Mouse (Mus musculus): ENCODE results near the gene Elf3.
"Not testable (repeated sequence)": the region's sequence is repeated elsewhere in the genome, so short reads cannot be mapped to it uniquely, and the experiment has no call there.

Elf3 gene

DNA sequence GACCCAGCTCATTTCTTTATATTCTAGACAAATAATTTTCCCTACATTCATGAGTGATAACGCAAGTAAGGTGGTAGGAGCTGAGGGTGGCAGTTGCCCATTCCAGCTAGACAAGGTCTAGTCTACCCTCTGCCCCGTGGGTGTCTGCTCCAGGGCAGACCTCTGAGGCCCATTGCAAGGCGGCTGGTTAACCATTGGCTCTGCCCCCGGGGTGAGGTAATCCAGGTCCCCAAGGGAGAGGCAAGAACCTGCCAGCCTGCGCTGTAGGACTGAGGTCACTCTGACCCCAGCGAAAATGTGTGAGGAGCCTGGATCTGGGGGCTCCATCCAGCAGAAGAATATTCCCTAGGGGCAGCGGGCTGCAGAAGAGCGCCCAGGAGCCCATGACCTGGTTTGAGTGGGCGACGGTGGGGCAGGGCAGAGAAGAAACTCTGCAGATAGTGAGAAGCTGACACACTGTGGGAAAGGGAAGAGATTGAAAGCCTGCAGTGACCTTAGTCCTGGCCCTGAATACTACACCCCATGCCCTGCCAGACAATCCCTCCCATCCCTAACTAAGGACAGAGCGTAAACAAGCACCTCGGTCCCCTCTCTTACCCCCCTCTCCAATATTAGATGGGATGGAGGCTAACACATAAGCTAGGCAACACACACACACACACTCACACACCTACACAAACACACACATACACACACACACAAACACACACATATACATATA lies 21.1 kb downstream of the Elf3 start:
- no peak for DNase-seq (ENCODE audit: low spot score)

DNA sequence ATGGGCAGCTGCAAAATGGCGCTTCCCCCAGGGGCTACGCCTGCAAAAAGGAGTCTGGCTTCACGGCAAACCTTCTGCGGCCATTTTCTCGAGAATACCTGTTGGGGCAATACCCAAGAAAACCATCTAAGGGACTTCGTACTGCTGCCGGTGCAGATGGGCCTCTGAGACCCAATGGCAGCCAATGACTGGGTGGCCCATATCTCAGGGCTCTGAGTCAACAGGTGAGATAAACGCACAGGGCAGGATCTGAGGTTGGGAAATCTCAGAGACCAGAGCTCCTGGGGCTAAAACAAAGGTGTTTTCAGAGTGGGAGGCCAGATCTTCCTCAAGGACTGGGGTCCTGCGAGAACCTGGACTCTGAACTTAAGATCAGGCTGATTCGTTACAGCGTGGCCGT lies 23.6 kb downstream of the Elf3 start:
- no peak for DNase-seq (ENCODE audit: low spot score)

GRCm38 (mm10) chr1:135233961-135234360 lies 24.4 kb downstream of the Elf3 start:
- no peak for DNase-seq (ENCODE audit: low spot score)

DNA sequence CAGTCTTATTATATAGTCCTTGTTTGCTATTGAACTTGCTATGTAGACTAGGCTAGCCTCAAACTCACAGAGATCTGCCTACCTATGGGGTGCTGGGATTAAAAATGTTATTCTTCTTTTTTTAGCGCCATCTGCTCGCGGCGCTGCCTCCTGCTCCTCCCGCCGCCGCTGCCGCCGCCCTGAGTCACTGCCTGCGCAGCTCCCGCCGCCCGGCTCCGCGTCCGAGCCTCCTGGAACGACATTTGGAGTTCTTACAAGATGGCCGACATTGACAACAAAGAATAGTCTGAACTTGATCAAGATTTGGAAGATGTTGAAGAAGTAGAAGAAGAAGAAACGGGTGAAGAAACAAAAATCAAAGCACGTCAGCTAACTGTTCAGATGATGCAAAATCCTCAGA lies 26.5 kb downstream of the Elf3 start:
- DNase-seq (ENCODE audit: low spot score): not testable (repeated sequence)

DNA sequence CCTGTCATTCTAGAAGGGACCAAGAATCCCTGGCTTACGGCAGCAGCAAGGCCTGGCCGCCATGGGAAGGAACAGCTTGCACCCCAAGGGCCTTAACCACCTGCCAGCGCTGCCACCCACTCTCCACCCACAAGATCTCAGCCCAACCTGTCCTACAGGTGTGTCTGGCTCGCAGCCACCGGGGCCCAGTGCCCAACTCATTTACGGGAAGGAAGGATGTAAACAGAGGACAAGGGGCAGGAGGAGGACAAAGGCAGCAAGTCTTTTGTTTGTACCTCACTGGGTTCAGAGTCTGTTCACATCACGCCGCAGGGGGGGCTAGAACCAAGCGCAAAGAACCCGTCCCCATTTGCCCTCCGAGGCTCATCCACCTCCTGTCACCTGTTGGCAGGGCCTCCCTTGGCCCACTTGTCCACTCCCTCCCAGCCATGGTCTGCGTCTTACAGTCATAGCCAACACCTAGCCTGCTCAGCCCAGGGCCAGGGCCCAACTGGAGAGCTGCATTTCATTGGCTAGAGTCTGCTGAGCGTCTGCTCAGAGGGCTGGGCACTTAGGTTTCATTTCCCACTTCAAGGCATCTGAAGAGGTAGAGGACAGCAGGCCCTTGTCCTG lies 30.9 kb downstream of the Elf3 start:
- peak; percentile 56 for DNase-seq (ENCODE audit: low spot score)

GRCm38 (mm10) chr1:135224981-135225604 lies 33.3 kb downstream of the Elf3 start:
- DNase-seq (ENCODE audit: low spot score): no peak

DNA sequence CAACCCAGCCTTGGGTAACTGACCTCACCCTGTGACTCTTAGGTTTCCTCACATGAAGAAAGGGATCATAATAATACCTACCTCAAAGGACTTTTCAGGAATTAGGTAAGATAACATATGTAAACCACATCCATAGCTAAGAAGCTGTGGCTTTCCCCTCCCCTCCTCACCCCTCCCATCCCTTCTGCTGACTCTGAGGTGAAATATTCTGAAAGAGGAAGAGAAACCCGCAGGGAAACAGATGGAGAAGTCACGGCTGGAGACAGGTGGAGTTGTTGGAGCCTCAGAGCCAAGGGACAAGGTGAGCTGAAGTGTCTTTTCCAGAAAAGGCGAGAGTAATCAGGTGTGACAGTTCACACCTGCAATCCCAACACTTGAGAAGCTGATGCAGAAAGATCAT lies 34.2 kb downstream of the Elf3 start:
- no peak for DNase-seq (ENCODE audit: low spot score)

- no peak for DNase-seq (ENCODE audit: low spot score)
Measured at GRCm38 (mm10) chr1:135217607-135218233, 40.6 kb downstream of the Elf3 start.

DNA sequence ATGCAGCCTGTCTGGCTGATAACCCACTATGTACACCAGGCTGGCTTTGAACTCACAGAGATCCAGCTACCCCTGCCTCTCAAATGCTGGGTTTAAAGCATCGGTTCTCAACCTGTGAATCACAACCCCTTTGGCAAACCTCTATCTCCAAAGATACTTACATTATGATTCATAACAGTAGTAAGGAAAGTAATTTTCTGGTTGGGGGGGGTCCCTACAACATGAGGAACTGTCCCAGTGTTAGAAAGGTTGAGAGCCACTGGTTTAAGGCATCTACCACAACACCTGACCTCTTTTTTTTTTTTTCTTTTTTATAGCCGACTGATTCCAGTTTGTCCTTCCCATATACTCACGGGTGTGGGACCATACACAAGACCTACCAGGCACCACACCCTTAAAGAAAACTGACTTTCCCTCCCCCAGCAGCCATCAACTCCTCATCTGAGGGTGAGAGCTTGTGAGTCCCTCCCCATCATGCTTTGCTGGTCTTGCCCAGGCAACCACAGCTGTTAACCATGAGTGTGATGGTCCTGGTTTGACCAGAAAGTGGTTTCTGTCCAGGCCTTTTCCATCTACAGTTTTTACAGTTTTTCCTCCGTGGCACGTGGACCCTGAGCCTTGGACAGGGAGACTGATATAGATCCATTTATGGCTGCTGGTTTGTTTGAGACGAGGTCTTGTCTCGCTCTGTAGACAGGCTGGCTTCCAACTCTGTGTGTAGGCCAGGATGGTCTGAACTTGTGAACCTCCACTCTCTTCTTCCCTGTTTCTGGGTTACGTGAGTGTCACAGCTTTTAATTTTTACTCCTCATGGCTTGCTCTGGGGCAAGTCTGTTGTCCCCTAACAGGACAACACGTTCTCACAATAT lies 44.4 kb downstream of the Elf3 start:
- DNase-seq (ENCODE audit: low spot score): no peak

- DNase-seq (ENCODE audit: low spot score): no peak
Measured at GRCm38 (mm10) chr1:135210421-135210820, 47.9 kb downstream of the Elf3 start.

- DNase-seq (ENCODE audit: low spot score): no peak
Measured at GRCm38 (mm10) chr1:135208716-135209115, 49.7 kb downstream of the Elf3 start.

- DNase-seq (ENCODE audit: low spot score): no peak
Measured at GRCm38 (mm10) chr1:135206586-135207339, 51.6 kb downstream of the Elf3 start.

GRCm38 (mm10) chr1:135205257-135205656 lies 53.1 kb downstream of the Elf3 start:
- DNase-seq (ENCODE audit: low spot score): no peak

DNA sequence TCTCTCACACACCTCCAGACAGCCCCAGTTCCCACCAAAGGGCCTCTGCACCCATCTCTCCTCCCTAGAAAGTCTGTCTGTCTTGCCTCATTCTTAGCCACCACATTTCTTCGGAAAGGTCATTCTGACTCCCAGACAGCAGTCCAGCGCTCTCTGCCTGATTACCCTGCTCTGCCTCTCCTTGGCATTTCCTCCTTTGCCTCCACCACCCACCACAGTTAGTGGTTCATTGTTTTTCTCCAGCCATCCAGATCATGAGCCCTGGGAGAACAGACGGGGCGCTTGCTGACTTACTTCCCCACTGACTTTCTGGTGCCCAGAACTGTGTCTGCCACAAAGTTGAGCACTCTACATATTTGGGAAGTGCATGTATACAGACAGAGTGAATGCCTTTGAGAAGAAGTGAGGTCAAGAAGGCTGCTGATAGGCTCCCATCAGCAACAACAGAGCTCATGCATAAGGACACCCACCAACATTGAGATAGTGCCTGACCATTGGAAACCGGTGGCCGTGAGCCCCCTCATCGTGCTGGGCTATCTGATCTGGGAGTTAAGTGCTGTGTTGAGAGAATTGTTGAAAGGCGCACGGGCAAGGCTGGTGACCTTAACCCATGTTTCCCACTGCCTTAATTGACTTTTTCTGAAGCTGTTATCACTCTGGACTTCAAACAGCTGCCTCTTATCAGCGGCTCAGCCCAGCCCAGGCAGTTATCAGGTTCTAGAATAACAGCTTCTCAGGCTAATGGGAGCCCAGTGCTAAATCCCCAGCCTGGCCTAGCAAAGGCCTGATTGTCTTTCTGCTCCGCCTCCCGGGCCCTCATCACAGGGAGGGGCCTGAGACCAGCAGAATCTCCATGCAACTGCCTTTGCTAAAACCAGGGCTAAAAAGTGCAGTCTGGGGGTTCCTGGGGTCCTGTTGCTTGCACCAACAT lies 53.9 kb downstream of the Elf3 start:
- no peak for DNase-seq (ENCODE audit: low spot score)
